Mouse (Mus musculus) thymus, postnatal 4 days (tissue): ENCODE measurements at regions not wholly inside any gene's neighbourhood (a gene's known extent, or its start where the extent isn't known, plus 50 kb on each side); places are given as distances from the start of the nearest gene placed in this dataset.

ENCODE experiments used
- DNase-seq: peaks from one replicate; pipeline ENCODE4 v3.0.0; 2021

GRCm38 (mm10) chr2:45746606-45747005 lies 629.4 kb upstream of the Zeb2 start:
- DNase-seq, result no peak

GRCm38 (mm10) chr2:45736278-45736677 lies 619.1 kb upstream of the Zeb2 start:
- DNase-seq, result no peak

DNA sequence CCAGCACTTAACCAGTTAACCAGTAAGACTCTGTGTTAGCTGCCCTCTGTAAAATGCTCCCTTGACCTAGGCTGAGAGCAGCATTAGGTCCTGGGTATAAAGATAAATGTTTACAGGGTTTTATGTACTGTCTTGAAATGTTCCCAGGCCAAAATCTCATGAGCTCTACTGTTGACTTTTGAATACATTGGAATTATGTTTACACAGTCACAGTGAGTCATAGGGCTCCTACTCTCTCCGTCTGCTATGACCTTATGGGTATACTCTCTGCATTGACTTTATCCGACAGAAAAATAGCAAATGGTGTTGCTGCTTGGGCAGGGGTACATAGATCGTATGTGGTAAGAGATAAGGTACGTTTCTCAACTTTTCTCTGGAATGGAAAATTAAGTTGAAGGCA lies 596.8 kb upstream of the Zeb2 start:
- no peak for DNase-seq

DNA sequence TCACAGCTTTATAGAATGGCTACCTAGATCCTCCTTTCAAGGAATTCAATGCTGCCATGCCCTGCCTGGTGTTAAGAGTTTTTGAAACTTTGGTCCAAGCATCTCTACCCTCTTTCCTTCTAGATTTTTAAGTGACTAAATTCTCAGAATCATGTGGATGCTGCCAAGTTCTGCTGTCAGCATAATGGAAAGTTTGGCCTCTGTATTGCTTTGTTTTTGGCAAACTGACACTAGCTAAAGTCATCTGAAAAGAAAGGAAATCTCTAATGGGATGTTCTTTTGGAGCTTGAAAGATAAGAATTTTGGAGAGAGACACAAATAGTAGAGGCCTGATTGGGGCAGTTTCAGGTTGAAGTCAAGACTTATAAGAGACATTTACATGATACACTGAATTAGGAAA lies 589.8 kb upstream of the Zeb2 start:
- no peak for DNase-seq

GRCm38 (mm10) chr2:45702511-45702910 lies 585.3 kb upstream of the Zeb2 start:
- no peak for DNase-seq

- no peak for DNase-seq
Observed at GRCm38 (mm10) chr2:45700578-45700977, 583.4 kb upstream of the Zeb2 start.

GRCm38 (mm10) chr2:45693291-45694020 lies 576.3 kb upstream of the Zeb2 start:
- no peak for DNase-seq

GRCm38 (mm10) chr2:45692819-45693218 lies 575.6 kb upstream of the Zeb2 start:
- no peak for DNase-seq

GRCm38 (mm10) chr2:45688996-45689395 lies 571.8 kb upstream of the Zeb2 start:
- DNase-seq, result no peak

DNA sequence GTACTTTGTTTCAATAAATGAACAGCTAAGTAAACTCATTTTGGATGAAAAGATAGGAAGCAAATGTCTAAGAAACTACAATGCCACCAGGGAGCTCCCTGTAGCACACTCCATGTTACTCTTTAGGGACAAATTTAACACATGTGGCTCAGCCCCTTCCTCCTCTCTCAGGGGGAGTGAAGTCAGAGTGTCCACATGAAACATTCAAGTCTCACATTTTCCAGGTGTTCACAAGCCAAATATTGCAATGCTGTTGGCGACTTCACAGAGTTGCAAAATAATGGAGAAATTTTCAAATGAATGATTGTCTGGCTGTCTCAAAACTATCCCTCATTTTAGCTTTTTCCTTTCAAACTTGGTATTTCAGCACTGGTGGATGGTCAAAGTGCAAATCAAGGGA lies 564.1 kb upstream of the Zeb2 start:
- DNase-seq, result no peak

DNA sequence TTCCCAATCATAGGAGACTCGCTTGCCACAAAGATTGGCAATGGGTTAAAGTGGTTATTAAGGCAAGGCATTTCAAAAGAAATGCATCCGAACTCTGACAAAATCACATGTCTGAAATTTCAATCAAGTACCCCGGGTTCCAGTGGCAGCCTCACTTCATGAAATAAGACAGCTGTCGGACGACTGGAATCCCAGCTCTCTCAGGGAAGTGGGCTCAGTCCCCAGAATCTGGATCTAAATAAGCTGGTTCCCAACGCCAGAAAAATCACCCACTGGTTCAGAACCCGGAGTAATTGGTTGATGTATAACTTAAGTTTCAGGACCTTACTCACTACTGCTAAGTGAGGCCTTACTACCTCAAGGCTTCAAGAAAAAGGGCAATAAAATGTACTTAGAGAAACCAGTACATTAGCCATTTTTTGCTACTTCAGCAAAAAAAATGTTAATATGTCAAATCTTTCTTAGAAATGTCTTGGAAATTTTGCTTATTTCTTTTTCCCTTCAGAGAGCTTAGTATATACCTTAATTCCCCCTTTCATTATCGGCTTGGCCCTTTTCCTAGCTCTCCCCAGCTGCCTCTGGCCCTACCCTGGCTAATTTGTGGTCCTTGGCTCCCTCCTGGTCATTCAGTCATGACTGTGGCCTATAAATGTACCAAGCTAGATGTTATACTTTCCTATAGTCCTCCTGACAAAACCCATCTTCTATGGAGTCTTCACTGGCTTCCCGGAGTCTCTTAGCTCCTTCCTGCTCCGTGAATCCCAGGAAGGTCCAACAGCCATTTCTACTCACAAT lies 562.1 kb upstream of the Zeb2 start:
- DNase-seq, result no peak

- no peak for DNase-seq
Observed at GRCm38 (mm10) chr2:45678685-45679084, 561.5 kb upstream of the Zeb2 start.

- no peak for DNase-seq
Observed at GRCm38 (mm10) chr2:45675776-45676175, 558.6 kb upstream of the Zeb2 start.

GRCm38 (mm10) chr2:45656011-45656410 lies 538.8 kb upstream of the Zeb2 start:
- no peak for DNase-seq

DNA sequence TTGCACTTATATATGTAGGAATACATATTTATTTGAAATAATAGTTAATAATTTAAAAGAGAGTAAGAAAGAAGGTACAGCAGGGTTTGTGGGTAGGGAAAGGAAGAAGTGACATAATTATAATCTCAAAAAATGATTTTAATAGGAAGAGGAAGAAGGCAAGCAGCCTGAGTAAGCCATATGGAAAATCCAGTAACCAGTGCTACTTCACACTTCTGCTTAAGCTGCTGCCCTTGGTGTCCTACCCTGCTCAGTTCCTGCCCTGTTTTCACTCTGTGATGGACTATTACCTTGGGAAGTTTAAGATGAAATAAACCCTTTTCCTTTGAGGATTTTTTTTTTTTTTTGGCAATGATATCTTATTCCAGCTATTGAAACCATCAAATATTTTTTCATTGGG lies 537.5 kb upstream of the Zeb2 start:
- no peak for DNase-seq

GRCm38 (mm10) chr2:45652977-45653376 lies 535.8 kb upstream of the Zeb2 start:
- no peak for DNase-seq

DNA sequence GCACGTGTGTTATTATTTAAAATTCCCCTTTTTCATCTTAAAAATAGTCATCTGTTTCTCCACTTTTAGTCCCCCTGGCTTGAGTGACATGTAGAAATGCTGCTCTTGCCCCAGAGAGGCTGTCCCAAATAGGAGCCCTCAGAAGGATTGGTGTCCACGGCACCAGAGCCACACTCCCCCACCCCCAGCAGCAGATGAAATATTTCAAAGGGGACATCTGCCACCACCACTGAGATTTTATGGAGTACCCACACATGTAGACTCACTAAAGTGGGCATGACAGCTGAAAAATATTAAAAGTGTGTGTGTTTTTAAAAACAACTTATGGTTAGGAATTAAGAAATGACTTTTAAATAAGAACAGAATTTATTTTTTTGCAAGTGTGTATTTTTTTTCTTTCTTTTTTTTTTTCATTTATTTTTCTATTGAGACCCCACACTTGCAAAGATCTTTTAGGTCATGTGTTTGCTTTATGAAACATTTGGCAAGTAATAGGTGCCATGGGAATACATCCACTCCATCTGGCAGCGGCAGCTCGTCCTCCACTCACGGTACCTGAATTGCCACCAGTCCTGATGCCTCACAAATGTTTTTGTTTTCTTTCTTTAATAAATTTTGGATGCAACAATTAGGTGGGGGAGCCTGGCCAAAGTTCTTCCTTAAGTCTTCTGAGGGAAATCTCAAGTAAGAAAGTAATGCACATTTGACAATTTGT lies 533.2 kb upstream of the Zeb2 start:
- no peak for DNase-seq

DNA sequence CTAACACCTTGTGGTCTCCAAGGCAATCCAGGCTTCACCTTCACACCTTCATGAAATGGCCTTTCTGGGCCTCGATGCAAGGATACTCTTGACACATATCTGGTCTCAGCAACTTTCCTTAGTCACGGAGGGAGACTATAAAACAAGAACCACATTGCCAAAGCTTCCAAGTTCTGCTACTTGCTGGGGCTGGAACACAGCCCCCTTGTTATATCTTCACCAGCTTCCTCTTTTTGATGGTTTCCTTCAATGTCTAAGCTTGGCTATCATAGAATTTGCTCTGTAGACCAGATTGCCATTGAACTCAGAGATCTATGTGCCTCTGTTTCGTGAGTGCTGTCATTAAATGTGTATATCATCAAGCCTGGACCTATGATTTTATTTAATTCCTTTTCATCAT lies 530.7 kb upstream of the Zeb2 start:
- no peak for DNase-seq

DNA sequence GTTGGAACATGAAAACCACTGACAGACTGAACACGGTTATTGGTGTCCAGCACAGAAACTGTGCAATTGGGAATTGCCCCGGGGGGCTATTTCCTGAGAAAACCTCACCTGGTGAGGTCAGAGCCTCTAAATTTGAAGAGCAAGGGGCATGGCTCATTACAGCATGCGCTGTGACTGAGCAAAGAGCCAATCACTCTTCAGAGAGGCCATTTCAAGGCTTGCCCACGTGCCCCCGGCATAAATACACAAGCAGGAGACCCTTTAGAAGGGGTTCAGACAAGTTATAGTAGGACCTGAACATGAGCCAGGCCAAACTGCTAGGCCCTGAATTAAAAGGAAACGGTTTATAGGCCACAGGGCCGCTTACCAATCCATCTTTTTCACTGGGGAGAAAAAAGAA lies 512.9 kb upstream of the Zeb2 start:
- no peak for DNase-seq

DNA sequence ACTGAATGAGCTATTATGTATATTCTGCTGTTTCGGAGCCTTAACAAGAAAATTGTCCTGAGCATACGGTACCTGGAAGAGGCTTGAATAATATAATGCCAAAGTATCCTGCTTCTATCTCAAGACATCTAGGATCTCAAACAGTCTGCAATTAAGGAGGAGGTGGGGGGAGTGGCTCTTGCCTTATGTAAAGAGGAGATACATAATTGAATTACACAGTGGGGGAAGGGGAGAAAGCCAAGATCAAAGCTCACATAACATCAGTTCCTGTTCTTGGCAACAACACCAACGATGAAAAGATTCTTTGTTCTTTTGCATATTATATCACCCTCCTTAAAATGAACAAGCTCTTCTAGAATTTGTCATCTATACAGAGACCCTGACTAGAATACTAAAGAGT lies 512.4 kb upstream of the Zeb2 start:
- DNase-seq, result no peak

DNA sequence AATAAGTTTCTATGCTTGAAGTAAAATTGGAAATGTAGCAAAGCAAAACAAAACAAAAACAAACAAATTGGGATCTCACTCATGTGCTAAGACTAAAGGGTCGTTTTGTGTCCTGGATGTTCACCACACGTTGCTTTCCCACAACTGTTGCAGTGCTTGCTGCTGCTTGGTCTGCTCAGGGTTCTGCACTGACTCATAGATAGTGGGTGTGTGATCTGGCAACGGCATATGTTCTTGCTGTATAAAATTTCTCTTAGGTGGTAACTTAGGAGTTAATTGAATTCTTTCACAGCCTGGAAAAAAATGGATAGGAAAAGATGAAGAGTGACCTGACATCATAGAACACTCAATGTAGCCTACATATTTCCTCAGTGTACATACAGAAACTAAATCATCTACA lies 505.9 kb upstream of the Zeb2 start:
- no peak for DNase-seq

GRCm38 (mm10) chr2:45608926-45609325 lies 491.7 kb upstream of the Zeb2 start:
- DNase-seq, result no peak

DNA sequence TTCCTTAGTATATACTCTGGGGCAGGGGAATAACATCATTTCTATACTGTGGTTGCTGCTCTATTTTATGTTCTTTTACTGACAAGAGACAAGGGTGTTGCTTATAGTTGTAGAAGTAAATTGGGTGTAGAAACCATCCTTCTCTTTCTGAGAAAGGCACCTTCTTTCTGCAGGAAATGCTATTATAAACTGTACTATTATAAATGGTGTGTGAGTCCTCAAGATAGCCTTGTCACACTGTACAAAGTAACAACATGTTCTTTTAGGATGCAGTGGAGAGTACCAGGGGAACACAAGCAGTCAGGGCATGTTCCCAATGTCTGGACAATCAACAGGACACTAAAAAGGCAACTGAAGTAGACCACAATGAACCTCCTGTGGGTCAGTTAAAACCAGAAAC lies 490.2 kb upstream of the Zeb2 start:
- no peak for DNase-seq

DNA sequence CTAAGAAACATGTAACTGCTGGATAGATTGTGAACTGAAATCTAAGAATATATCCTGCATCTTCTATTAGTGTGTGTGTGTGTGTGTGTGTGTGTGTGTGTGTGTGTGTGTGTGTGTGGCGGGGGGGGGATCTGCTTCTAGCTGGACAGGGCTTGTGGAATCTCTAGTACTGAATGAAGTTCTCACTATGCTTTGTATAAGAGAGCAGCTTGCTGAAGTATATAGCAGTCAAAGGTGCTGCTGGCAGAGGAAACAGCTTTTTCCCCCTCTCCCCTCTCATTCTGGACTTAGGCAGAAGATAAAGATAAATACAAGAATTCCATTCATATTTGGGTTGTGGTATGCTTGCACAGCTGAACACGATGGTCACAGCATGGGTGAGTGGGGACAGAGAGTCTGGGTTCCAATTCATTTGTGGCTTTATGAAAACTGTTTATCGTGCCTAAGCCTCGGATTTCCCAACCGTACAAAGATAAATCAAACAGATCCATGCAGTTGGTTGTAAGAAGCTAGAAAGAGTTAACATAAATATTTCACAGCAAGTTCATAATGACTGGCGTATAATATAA lies 484.2 kb upstream of the Zeb2 start:
- DNase-seq, result no peak
